Mouse (Mus musculus): ENCODE data around the gene Stk31. TPM values are rescaled to one million over a fixed set of nuclear protein-coding genes. Genes with fewer than 3 reads are reported as not detected.

Stk31 gene
- 0.17 TPM in 1 of 2 replicates, not detected in the other for polyA plus RNA-seq (2014; fragmentation: Nextera tagmentation; extraction: Ambion mirVana)

- no peak within 1 kb of the TSS for H3K9ac ChIP-seq
- no peaks in the 10 kb centered on the region for H3K27me3 ChIP-seq (ENCODE audit: control insufficient read depth, insufficient read depth, low read length)
- no peaks in the 10 kb centered on the region for H3K36me3 ChIP-seq (replicated peaks; ENCODE audit: control insufficient read depth, insufficient read depth)
- no peak within 1 kb of the TSS for H3K27ac ChIP-seq
- DNase-seq (ENCODE audit: low spot score) (no peak), ATAC-seq (ENCODE audit: low FRiP score) (no peak)
- 88% methylated on average over 34 of the region's 34 CpGs for WGBS
- no peak within 1 kb of the TSS for H3K4me2 ChIP-seq (replicated peaks)
- no peak within 1 kb of the TSS for H3K4me3 ChIP-seq (replicated peaks; ENCODE audit: low read length)
- H3K4me1 ChIP-seq (replicated peaks; ENCODE audit: control insufficient read depth, insufficient read depth, low read length): no peaks in the 10 kb centered on the region
- H3K9me3 ChIP-seq (ENCODE audit: control insufficient read depth, low read length): no peaks in the 10 kb centered on the region
These were observed at the start of gene Stk31 for GRCm38 (mm10) chr6:49395316-49395715. Gene Stk31 (plus strand): TSS chr6:49395604.

GRCm38 (mm10) chr6:49349826-49350225 lies 45.6 kb upstream of the Stk31 start:
- H3K4me1 ChIP-seq (replicated peaks; ENCODE audit: control insufficient read depth, insufficient read depth, low read length): no peaks in the 10 kb centered on the region
- H3K27me3 ChIP-seq (ENCODE audit: control insufficient read depth, insufficient read depth, low read length): no peaks in the 10 kb centered on the region
- WGBS: 92% methylated on average over 7 of the region's 7 CpGs
- DNase-seq (ENCODE audit: low spot score) (no peak), ATAC-seq (ENCODE audit: low FRiP score) (no peak)
- H3K9me3 ChIP-seq (ENCODE audit: control insufficient read depth, low read length): no peaks in the 10 kb centered on the region
- H3K9ac ChIP-seq: no peak overlapping the region
- H3K36me3 ChIP-seq (replicated peaks; ENCODE audit: control insufficient read depth, insufficient read depth): no peaks in the 10 kb centered on the region
- no peak overlapping the region for H3K4me2 ChIP-seq (replicated peaks)
- H3K27ac ChIP-seq: no peak overlapping the region
- no peak overlapping the region for H3K4me3 ChIP-seq (replicated peaks; ENCODE audit: low read length)

GRCm38 (mm10) chr6:49354613-49355012 lies 40.8 kb upstream of the Stk31 start:
- Histone ChIP-seq H3K27ac (no peak overlapping the region), H3K4me2 (replicated peaks) (no peak overlapping the region), H3K4me3 (replicated peaks; ENCODE audit: low read length) (no peak overlapping the region), H3K36me3 (replicated peaks; ENCODE audit: control insufficient read depth, insufficient read depth) (no peaks in the 10 kb centered on the region), H3K4me1 (replicated peaks; ENCODE audit: control insufficient read depth, insufficient read depth, low read length) (no peaks in the 10 kb centered on the region), H3K9ac (no peak overlapping the region), H3K9me3 (ENCODE audit: control insufficient read depth, low read length) (no peaks in the 10 kb centered on the region), H3K27me3 (ENCODE audit: control insufficient read depth, insufficient read depth, low read length) (no peaks in the 10 kb centered on the region)
- 96% methylated on average over 3 of the region's 3 CpGs for WGBS
- no peak for DNase-seq (ENCODE audit: low spot score)
- ATAC-seq (ENCODE audit: low FRiP score): no peak

DNA sequence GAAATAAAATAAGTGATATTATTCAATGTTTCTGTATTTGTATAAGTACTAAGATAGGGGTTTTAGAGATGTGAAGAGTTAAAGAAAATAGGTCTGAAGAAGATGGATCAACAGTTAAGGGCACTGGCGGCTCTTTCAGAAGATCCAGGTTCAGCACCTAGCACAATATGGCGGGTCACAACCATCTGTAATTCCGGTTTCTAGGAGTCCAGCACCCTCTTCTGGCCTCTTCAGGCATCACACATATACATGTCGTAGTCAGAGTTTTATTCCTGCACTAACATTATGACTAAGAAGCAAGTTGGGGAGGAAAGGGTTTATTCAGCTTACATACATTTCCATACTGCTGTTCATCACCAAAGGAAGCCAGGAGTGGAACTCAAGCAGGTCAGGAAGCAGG lies 40.2 kb upstream of the Stk31 start:
- ATAC-seq (ENCODE audit: low FRiP score) (no peak), DNase-seq (ENCODE audit: low spot score) (no peak)
- H3K36me3 ChIP-seq (replicated peaks; ENCODE audit: control insufficient read depth, insufficient read depth): no peaks in the 10 kb centered on the region
- no peak overlapping the region for H3K4me3 ChIP-seq (replicated peaks; ENCODE audit: low read length)
- no peak overlapping the region for H3K9ac ChIP-seq
- 76% methylated on average over 4 of the region's 4 CpGs for WGBS
- no peaks in the 10 kb centered on the region for H3K4me1 ChIP-seq (replicated peaks; ENCODE audit: control insufficient read depth, insufficient read depth, low read length)
- no peak overlapping the region for H3K4me2 ChIP-seq (replicated peaks)
- H3K27ac ChIP-seq: no peak overlapping the region
- no peaks in the 10 kb centered on the region for H3K9me3 ChIP-seq (ENCODE audit: control insufficient read depth, low read length)
- no peaks in the 10 kb centered on the region for H3K27me3 ChIP-seq (ENCODE audit: control insufficient read depth, insufficient read depth, low read length)

DNA sequence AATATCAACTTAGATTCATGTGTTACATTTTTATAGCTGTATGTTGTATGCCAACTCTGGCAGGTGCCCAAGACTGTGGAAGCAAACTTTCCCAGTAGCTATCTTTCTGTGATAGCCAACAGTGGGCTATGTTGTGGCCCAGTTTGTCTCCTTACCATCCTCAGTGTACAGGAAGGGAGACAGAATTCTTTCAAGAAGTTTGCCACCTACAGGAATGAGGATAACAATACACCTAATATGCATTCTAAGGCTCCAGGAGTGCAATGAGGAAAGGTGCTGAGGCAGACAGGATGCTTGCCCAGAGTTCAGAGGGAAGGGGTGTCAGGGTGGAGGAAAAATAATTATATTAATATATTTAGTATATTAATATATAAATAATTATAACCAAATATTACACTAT lies 35.0 kb upstream of the Stk31 start:
- H3K27ac ChIP-seq: no peak overlapping the region
- no peak overlapping the region for H3K4me2 ChIP-seq (replicated peaks)
- no peaks in the 10 kb centered on the region for H3K27me3 ChIP-seq (ENCODE audit: control insufficient read depth, insufficient read depth, low read length)
- H3K9ac ChIP-seq: no peak overlapping the region
- no peaks in the 10 kb centered on the region for H3K4me1 ChIP-seq (replicated peaks; ENCODE audit: control insufficient read depth, insufficient read depth, low read length)
- H3K4me3 ChIP-seq (replicated peaks; ENCODE audit: low read length): no peak overlapping the region
- DNase-seq (ENCODE audit: low spot score): no peak
- ATAC-seq (ENCODE audit: low FRiP score): no peak
- no peaks in the 10 kb centered on the region for H3K36me3 ChIP-seq (replicated peaks; ENCODE audit: control insufficient read depth, insufficient read depth)
- H3K9me3 ChIP-seq (ENCODE audit: control insufficient read depth, low read length): no peaks in the 10 kb centered on the region

DNA sequence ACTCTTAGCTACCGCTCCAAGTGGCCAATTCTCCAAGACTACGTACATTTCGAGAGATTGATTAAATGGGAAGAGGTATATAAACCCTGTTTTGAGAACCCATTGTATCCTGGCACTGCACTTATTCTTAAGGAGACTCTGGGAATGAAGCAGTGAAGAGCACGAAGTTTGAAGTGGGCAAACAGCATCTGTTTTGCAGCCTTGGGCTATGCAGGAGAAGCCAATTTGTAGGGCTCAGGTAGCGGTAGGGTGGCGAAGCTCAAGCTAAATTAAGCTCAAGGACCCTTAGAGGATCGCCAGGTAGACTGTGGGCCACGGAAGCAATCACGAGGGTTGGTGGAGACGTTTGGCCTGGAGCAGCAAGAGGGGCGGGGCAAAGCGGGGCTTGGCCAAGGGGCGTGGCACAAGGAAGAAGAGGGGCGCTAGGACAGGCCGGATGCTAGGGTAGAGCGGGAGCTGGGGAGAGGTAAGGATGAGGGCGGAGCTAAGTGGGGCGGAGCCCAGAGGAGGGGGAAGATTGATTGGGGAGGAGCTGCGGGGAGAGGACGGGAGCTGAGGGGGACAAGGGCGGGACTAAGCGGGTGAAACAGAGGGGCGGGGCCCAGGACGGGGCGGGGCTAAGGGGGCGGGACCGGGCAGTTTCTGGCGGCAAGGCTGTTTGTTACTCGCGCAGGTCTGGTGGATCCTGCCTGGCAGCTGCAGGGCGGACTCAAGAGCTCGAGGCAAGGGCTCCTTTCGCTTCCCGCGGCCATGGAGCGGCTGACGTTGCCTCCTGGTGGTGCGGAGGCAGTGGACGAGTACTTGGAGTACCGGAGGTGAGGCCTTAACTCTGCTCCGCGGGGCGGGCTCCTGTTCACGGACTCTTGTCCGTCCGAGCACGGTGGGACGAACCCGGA lies 28.0 kb upstream of the Stk31 start, which contains the start of gene Fam221a:
Gene Fam221a, plus strand, starts transcription at position 581 of the 896 bp plus-strand sequence.
- Histone ChIP-seq H3K36me3 (replicated peaks; ENCODE audit: control insufficient read depth, insufficient read depth) (no peaks in the 10 kb centered on the region), H3K4me3 (replicated peaks; ENCODE audit: low read length) (peak within 1 kb of the TSS; percentile 63), H3K9me3 (ENCODE audit: control insufficient read depth, low read length) (no peaks in the 10 kb centered on the region), H3K9ac (peak within 1 kb of the TSS; percentile 64), H3K27ac (no peak within 1 kb of the TSS), H3K27me3 (ENCODE audit: control insufficient read depth, insufficient read depth, low read length) (no peaks in the 10 kb centered on the region), H3K4me2 (replicated peaks) (peak within 1 kb of the TSS; percentile 96), H3K4me1 (replicated peaks; ENCODE audit: control insufficient read depth, insufficient read depth, low read length) (peaks cover 10% of the 10 kb centered on the region)
- 4% methylated on average over 45 of the region's 49 CpGs for WGBS
- ATAC-seq (ENCODE audit: low FRiP score) (peak; percentile 98), DNase-seq (ENCODE audit: low spot score) (peak; percentile 76)

GRCm38 (mm10) chr6:49368212-49368611 lies 27.2 kb upstream of the Stk31 start:
- no peaks in the 10 kb centered on the region for H3K36me3 ChIP-seq (replicated peaks; ENCODE audit: control insufficient read depth, insufficient read depth)
- no peak for DNase-seq (ENCODE audit: low spot score)
- H3K4me3 ChIP-seq (replicated peaks; ENCODE audit: low read length): peak overlapping the region; percentile 63
- no peak overlapping the region for H3K27ac ChIP-seq
- H3K4me1 ChIP-seq (replicated peaks; ENCODE audit: control insufficient read depth, insufficient read depth, low read length): peaks cover 10% of the 10 kb centered on the region
- H3K9me3 ChIP-seq (ENCODE audit: control insufficient read depth, low read length): no peaks in the 10 kb centered on the region
- H3K9ac ChIP-seq: peak overlapping the region; percentile 64
- H3K4me2 ChIP-seq (replicated peaks): peak overlapping the region; percentile 96
- no peak for ATAC-seq (ENCODE audit: low FRiP score)
- WGBS: 31% methylated on average over 3 of the region's 3 CpGs
- H3K27me3 ChIP-seq (ENCODE audit: control insufficient read depth, insufficient read depth, low read length): no peaks in the 10 kb centered on the region

- peaks cover 10% of the 10 kb centered on the region for H3K4me1 ChIP-seq (replicated peaks; ENCODE audit: control insufficient read depth, insufficient read depth, low read length)
- no peak overlapping the region for H3K9ac ChIP-seq
- no peak overlapping the region for H3K27ac ChIP-seq
- no peaks in the 10 kb centered on the region for H3K27me3 ChIP-seq (ENCODE audit: control insufficient read depth, insufficient read depth, low read length)
- ATAC-seq (ENCODE audit: low FRiP score) (no peak), DNase-seq (ENCODE audit: low spot score) (no peak)
- 82% methylated on average over 4 of the region's 4 CpGs for WGBS
- H3K9me3 ChIP-seq (ENCODE audit: control insufficient read depth, low read length): no peaks in the 10 kb centered on the region
- H3K4me3 ChIP-seq (replicated peaks; ENCODE audit: low read length): no peak overlapping the region
- no peak overlapping the region for H3K4me2 ChIP-seq (replicated peaks)
- H3K36me3 ChIP-seq (replicated peaks; ENCODE audit: control insufficient read depth, insufficient read depth): no peaks in the 10 kb centered on the region
These were observed 22.7 kb upstream of the Stk31 start for GRCm38 (mm10) chr6:49372705-49373104.

- Histone ChIP-seq H3K9ac (no peak overlapping the region), H3K9me3 (ENCODE audit: control insufficient read depth, low read length) (no peaks in the 10 kb centered on the region)
These were observed 21.5 kb upstream of the Stk31 start for GRCm38 (mm10) chr6:49373943-49374342.

More at GRCm38 (mm10) chr6:49373943-49374342, 21.5 kb upstream of the Stk31 start:
- WGBS: 76% methylated on average over 2 of the region's 2 CpGs
- Histone ChIP-seq H3K27ac (peak overlapping the region; percentile 54), H3K4me3 (replicated peaks; ENCODE audit: low read length) (no peak overlapping the region), H3K4me1 (replicated peaks; ENCODE audit: control insufficient read depth, insufficient read depth, low read length) (no peaks in the 10 kb centered on the region; the same call in 1 of the 2 replicates), H3K4me2 (replicated peaks) (no peak overlapping the region), H3K36me3 (replicated peaks; ENCODE audit: control insufficient read depth, insufficient read depth) (no peaks in the 10 kb centered on the region), H3K27me3 (ENCODE audit: control insufficient read depth, insufficient read depth, low read length) (no peaks in the 10 kb centered on the region)
- ATAC-seq (ENCODE audit: low FRiP score) (no peak), DNase-seq (ENCODE audit: low spot score) (no peak)
